Mouse (Mus musculus) neural tube, postnatal 0 days (tissue): ENCODE results near the gene Gm9857. TPM values are rescaled to one million over a fixed set of nuclear protein-coding genes. Genes with fewer than 3 reads are reported as not detected.

Source experiments
- polyA plus RNA-seq: library from polyadenylated mRNA; unstranded; fragments of >200 nt; fragmentation: Nextera tagmentation; extraction: Ambion mirVana; gene quantifications from 2 replicates; pipeline ENCODE4 v1.2.1, GENCODE M21; 2015

The Gm9857 gene
- polyA plus RNA-seq: 1.5 and 1.7 TPM in 2 replicates

GRCm38 (mm10) chr3:108940001-108940633 lies at the start of gene Gm9857:
Gene Gm9857, minus strand, starts transcription at chr3:108940445.

GRCm38 (mm10) chr3:108939573-108939972 lies 672 bp downstream of the Gm9857 start, which contains the start of gene Henmt1:
Gene Henmt1, plus strand, starts transcription at chr3:108939873.

GRCm38 (mm10) chr3:108911548-108912413 lies 28.5 kb downstream of the Gm9857 start, which contains the start of gene Prpf38b:
Gene Prpf38b, minus strand, starts transcription at chr3:108911727.

Other genes with a start within 250 kb of the Gm9857 start
- 16.1 and 18.6 TPM in 2 replicates for gene Gpsm2, start 218.1 kb downstream of the Gm9857 start, polyA plus RNA-seq
- not detected in 2 replicates for gene Aknad1, start 200.8 kb downstream of the Gm9857 start, polyA plus RNA-seq
- 13.9 and 16.9 TPM in 2 replicates for gene Stxbp3, start 99.9 kb downstream of the Gm9857 start, polyA plus RNA-seq
- not detected in 2 replicates for gene Fndc7, start 50.4 kb downstream of the Gm9857 start, polyA plus RNA-seq
- gene Prpf38b, start 28.7 kb downstream of the Gm9857 start, polyA plus RNA-seq: 41.8 and 42.1 TPM in 2 replicates
- 2.5 and 4.0 TPM in 2 replicates for gene Henmt1, start 572 bp downstream of the Gm9857 start, polyA plus RNA-seq
- 23.9 and 27.0 TPM in 2 replicates for gene Fam102b, start 87.2 kb upstream of the Gm9857 start, polyA plus RNA-seq
- not detected in 2 replicates for gene Slc25a54, start 140.0 kb upstream of the Gm9857 start, polyA plus RNA-seq
- gene Slc25a24, start 182.7 kb upstream of the Gm9857 start, polyA plus RNA-seq: 2.3 and 3.4 TPM in 2 replicates